Mouse (Mus musculus): Measurements from ENCODE around the gene Pla2g7. TPM values are rescaled to one million over a fixed set of nuclear protein-coding genes. Genes with fewer than 3 reads are reported as not detected.
"Not testable (repeated sequence)": the region's sequence is repeated elsewhere in the genome, so short reads cannot be mapped to it uniquely, and the experiment has no call there.

Gene Pla2g7
- 2.0 and 7.5 TPM in 2 replicates for total RNA-seq (2017)

DNA sequence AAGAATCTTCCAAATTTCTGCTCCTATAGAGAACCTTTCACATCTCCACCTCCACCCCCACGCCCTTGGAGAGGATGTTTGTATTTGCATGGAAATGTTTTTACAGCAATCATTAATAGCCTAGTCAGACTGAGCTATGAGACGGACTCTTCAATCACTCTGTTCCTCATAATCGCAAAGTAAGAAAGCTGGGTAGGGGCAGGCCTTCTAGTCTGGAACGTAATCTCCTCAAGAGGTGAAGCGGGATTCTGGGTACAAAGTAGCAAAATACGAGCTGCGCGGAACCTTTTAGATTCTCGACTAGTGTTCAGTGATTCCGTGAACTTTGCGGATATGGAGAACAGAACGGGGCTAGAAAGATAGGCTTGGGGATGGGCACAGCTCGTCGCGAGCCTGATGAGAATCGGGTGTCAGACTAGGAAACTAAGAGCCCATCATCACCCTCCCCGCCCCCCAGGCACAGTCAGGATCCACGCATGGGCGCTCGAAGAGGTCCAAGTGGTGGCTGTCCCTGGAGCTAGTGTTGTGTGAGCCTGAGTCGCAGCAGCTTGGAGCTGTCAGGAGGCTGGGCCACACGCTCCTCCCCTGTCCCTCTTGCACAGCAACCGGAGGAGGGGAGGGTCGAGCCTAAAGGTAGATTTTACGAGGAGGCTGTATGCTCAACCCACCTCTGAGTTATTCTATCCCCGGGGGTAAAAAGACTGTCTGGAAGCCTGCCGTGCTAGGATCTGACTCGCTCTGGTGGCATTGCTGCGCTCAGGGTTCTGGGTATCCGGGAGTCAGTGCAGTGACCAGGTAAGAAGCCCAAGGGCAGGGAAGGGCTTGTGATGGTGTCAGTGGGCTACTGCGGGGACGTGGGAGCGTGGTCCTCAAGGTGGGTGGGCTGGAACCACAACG lies at the start of gene Pla2g7:
TSS of gene Pla2g7 (plus strand) at position 107 of the 897 bp plus-strand sequence.
- ATAC-seq (replicated peaks in 1 of 2; ENCODE audit: insufficient read depth in 1 of 2, low FRiP score in 2 of 2, low TSS enrichment in 1 of 2, low read depth in 1 of 2, poor library complexity in 2 of 2, severe bottlenecking in 2 of 2), result peak; percentile 59 to 76; a peak in 3 of 4 replicates

GRCm38 (mm10) chr17:43518644-43519409 lies 49.1 kb upstream of the Pla2g7 start:
- ATAC-seq (replicated peaks in 1 of 2; ENCODE audit: insufficient read depth in 1 of 2, low FRiP score in 2 of 2, low TSS enrichment in 1 of 2, low read depth in 1 of 2, poor library complexity in 2 of 2, severe bottlenecking in 2 of 2), result peak; percentile 78 to 80

- no peak for ATAC-seq (replicated peaks in 1 of 2; ENCODE audit: insufficient read depth in 1 of 2, low FRiP score in 2 of 2, low TSS enrichment in 1 of 2, low read depth in 1 of 2, poor library complexity in 2 of 2, severe bottlenecking in 2 of 2)
These were observed 47.7 kb upstream of the Pla2g7 start for GRCm38 (mm10) chr17:43520166-43520565.

GRCm38 (mm10) chr17:43530507-43530906 lies 37.4 kb upstream of the Pla2g7 start:
- no peak for ATAC-seq (replicated peaks in 1 of 2; ENCODE audit: insufficient read depth in 1 of 2, low FRiP score in 2 of 2, low TSS enrichment in 1 of 2, low read depth in 1 of 2, poor library complexity in 2 of 2, severe bottlenecking in 2 of 2)

DNA sequence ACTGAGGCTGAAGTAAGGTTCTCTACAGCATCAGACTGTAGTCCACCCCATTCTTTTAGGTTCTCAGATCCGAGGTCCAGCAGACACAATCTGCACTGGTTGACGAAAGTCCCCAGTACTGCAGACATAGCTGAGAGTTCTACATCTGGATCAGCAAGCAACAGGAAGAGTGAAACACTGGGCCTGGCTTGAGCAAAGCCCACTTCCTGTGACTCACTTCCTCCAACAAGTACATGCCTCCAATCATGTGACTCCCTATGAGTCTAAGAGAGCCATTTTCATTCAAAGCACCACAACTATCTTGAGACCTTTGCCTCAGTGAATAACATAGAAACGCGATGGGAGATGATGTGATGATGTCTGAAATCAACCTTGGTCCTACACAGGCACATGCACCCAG lies 36.7 kb upstream of the Pla2g7 start:
- ATAC-seq (replicated peaks in 1 of 2; ENCODE audit: insufficient read depth in 1 of 2, low FRiP score in 2 of 2, low TSS enrichment in 1 of 2, low read depth in 1 of 2, poor library complexity in 2 of 2, severe bottlenecking in 2 of 2), result no peak

GRCm38 (mm10) chr17:43534362-43535222 lies 33.3 kb upstream of the Pla2g7 start:
- ATAC-seq (replicated peaks in 1 of 2; ENCODE audit: insufficient read depth in 1 of 2, low FRiP score in 2 of 2, low TSS enrichment in 1 of 2, low read depth in 1 of 2, poor library complexity in 2 of 2, severe bottlenecking in 2 of 2), result peak; percentile 65 to 68

DNA sequence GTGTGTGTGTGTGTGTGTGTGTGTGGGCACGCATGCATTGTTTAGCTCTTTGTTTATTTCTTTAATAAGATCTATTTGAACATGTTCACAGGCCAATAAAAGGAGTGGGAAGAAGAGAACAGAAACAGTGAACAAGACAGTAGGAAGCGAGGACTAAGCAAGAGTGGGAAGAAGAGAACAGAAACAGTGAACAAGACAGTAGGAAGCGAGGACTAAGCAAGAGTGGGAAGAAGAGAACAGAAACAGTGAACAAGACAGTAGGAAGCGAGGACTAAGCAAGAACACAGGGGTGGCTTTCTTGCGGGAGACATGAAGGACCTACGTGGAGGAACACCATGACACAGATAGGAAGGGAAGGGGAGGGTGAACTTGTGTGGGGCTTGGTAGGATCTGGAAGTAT lies 31.1 kb upstream of the Pla2g7 start:
- ATAC-seq (replicated peaks in 1 of 2; ENCODE audit: insufficient read depth in 1 of 2, low FRiP score in 2 of 2, low TSS enrichment in 1 of 2, low read depth in 1 of 2, poor library complexity in 2 of 2, severe bottlenecking in 2 of 2), result not testable (repeated sequence)

DNA sequence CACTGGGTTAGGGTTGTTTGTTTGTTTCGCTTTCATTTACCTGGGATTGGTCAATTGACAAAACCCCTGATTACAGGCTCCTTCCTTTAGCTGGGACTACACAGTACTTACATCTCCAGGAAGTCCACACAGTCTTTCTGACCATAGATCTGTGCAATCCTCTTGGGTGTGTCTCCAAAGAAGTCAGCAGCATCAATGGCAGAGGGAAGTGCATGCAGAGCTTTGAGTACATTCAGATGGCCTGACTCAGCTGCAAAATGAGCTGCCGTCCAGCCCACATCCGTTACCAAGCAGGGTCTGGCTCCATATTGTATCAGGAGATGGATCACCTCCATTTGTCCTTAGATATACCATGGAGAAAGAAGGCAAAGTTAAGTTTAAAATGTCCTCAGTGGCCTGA lies 29.1 kb upstream of the Pla2g7 start:
- ATAC-seq (replicated peaks in 1 of 2; ENCODE audit: insufficient read depth in 1 of 2, low FRiP score in 2 of 2, low TSS enrichment in 1 of 2, low read depth in 1 of 2, poor library complexity in 2 of 2, severe bottlenecking in 2 of 2), result peak in 1 of 2 experiments; percentile 14; a peak in 1 of 4 replicates

DNA sequence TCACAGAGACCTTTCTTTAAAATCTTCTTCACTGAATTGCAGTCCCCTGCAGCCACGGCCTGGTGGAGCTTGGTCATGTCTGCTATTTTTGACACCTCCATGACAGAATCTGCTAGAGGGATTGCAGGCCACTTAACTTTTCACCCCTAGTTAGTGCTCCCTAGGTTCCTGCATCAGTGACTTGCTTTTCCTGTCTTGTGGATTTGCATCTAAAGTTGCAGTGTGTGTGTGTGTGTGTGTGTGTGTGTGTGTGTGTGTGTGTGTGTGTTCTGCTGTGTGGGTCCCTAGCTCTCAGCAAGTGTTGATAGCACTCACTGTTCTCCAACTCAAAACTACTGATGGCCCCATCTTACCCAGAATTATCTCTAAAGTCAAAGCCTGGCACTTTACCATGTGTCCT lies 24.4 kb upstream of the Pla2g7 start, which contains the start of gene Ankrd66:
TSS of gene Ankrd66 (minus strand) at position 101 of the 400 bp plus-strand sequence.
- no peak for ATAC-seq (replicated peaks in 1 of 2; ENCODE audit: insufficient read depth in 1 of 2, low FRiP score in 2 of 2, low TSS enrichment in 1 of 2, low read depth in 1 of 2, poor library complexity in 2 of 2, severe bottlenecking in 2 of 2)

DNA sequence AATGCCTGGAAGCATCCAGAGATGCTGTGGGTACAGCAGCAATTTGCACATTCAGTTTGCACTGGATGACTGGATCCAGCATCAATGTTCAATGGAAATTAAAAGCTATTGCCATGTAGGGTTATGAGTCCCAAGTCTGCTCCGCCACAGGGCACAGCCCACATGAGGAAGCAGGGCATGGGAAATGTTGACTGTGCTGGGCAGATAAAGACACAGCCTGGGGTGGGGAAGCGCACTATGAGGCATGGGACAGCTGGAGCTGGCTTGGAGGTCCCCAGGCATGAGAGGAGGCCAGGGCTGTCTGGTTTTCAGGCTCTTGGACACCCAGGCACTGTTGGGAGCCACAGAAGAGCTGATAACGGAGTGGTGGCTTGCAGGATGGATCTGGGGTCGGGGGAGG lies 23.9 kb upstream of the Pla2g7 start:
- 0 out of 4 replicates have a peak, but pooled peaks of 1 of the 2 experiments have one; percentile 46 for ATAC-seq (replicated peaks in 1 of 2; ENCODE audit: insufficient read depth in 1 of 2, low FRiP score in 2 of 2, low TSS enrichment in 1 of 2, low read depth in 1 of 2, poor library complexity in 2 of 2, severe bottlenecking in 2 of 2)

- ATAC-seq (replicated peaks in 1 of 2; ENCODE audit: insufficient read depth in 1 of 2, low FRiP score in 2 of 2, low TSS enrichment in 1 of 2, low read depth in 1 of 2, poor library complexity in 2 of 2, severe bottlenecking in 2 of 2), result no peak
These were observed 16.7 kb upstream of the Pla2g7 start for GRCm38 (mm10) chr17:43551122-43551630.

DNA sequence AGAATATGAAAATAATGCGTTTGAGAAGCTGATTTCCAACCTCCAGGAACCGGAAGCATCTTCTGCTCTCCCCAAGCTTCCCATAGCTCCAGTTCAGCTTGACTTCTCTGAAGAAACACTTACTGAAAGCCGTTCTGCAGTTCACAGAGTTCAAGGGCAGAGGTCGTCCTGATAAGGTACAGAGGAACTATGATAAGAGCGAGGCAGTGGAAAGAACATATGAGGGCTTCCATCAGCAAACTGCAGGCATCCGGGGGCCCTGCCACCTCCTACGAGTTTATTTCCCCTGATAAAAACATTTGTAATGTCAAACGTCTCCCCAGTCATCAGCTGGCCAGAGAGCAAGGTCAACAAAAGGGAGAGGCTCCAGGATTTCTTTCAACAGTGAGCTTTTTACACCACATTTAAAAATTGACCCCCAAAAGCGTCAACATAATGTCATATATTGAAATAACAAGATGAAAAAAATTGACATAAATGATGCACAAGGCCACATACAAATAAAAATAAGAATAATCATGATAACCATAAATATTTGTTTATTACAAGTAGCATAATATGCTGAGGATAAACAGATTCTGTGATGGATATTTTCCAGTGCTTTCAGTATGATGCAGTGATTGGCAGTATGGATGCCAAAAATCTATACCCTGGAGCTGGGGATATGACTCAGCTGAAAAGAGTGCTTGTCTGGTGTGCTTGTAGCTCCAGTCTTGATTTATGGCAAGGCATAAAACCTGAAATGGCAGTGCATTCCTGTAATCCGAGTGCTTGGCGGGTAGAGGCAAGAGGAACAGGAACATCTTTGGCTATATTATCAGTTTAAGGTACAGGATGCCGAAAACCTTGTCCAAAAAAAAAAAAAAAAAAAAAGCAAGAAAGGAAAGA lies 13.1 kb upstream of the Pla2g7 start:
- no peak for ATAC-seq (replicated peaks in 1 of 2; ENCODE audit: insufficient read depth in 1 of 2, low FRiP score in 2 of 2, low TSS enrichment in 1 of 2, low read depth in 1 of 2, poor library complexity in 2 of 2, severe bottlenecking in 2 of 2)

DNA sequence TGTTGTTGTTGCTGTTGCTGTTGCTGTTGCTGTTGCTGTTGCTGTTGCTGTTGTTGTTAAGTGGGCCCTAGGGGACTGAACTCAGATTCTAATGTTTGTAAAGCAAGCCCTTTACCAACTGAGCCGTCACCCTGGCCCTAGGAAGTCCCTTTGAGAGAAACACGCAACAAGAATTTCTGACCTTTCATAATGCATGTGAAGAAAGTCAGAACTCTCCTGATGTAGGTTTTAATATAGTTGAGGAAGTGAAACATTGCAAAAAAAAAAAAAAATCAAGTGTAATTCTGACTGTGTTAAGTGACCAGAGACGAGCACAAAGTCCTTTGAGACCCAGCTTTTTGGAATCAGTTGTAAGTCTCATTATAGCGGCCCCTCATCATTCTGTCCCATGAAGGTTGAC lies 10.8 kb upstream of the Pla2g7 start:
- ATAC-seq (replicated peaks in 1 of 2; ENCODE audit: insufficient read depth in 1 of 2, low FRiP score in 2 of 2, low TSS enrichment in 1 of 2, low read depth in 1 of 2, poor library complexity in 2 of 2, severe bottlenecking in 2 of 2), result peak in 1 of 2 experiments; percentile 5; a peak in 1 of 4 replicates

DNA sequence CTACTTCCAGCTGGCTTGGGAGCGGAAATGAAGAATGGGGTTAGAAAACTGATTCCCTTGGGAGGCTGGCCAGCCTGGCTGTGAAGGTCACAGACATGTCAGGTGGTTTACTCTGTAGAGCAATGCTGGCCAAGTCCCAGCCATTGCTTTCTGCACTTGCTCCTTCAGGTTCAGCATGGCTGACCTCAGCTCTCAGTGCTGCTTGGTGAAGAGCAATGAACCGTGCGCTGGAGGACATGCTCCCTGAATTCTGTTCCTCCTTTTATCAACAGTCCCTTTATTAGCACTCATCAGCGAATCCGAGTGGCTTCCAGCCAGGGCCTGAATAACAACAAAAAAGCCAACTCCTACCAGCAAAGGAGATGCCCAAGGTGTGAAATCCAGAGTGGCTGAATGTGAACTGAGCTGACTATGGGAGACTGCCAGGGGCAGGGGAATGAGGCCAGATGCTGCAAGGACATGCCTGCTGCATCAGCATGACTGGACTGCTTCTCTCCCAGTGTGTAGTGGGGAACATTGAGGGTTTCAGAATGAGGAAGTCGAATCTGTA lies 10.3 kb upstream of the Pla2g7 start:
- ATAC-seq (replicated peaks in 1 of 2; ENCODE audit: insufficient read depth in 1 of 2, low FRiP score in 2 of 2, low TSS enrichment in 1 of 2, low read depth in 1 of 2, poor library complexity in 2 of 2, severe bottlenecking in 2 of 2), result peak; percentile 87 to 89

DNA sequence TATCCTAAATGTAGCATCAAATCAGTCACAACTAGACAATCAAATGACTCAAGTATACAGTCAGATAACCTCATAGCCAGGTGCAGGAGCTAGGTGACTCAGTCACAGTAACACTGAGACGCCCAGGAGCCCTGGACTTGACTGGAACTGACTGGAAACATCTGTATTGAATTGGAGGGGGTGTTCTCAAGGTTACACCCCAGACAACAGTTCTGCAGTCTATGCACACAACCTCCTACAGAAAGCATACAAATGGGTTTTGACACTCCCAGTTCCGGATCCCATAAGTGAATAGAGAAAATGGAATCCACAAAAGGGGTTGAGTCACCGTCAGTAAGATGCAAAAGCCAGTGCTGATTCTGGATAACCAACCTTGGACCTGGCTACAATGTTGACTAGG lies 9.2 kb upstream of the Pla2g7 start:
- no peak for ATAC-seq (replicated peaks in 1 of 2; ENCODE audit: insufficient read depth in 1 of 2, low FRiP score in 2 of 2, low TSS enrichment in 1 of 2, low read depth in 1 of 2, poor library complexity in 2 of 2, severe bottlenecking in 2 of 2)

Data from hematopoietic stem cell, adult 5-6 weeks (primary cell).